Mouse (Mus musculus) liver, embryonic 14.5 days (tissue): ENCODE data around the gene Prr30. TPM values are rescaled to one million over a fixed set of nuclear protein-coding genes. Genes with fewer than 3 reads are reported as not detected.

Experiments
- ATAC-seq: fragments of 200-750 bp; cut with Nextera tagmentation; 2 replicates; pipeline ENCODE4 v1.8.0; 2017; ENCODE audit warnings: moderate number of reproducible peaks, mild to moderate bottlenecking, moderate library complexity; ENCODE audit not compliant: insufficient read depth
- DNase-seq, 3 experiments: peaks; one replicate each; pipeline ENCODE4 v3.0.0-alpha.2; 2012 to 2013; ENCODE audit warnings: low read depth in 3 of 3, low spot score in 3 of 3
- H3K27ac ChIP-seq: fragments of 300-500 bp; sonication (generic); 2 replicates; pipeline ENCODE4 v1.5.1; 2014; ENCODE audit warnings: moderate library complexity, mild to moderate bottlenecking, control low read depth, inconsistent platforms
- H3K27me3 ChIP-seq: fragments of 300-500 bp; sonication (generic); 2 replicates; pipeline ENCODE4 v1.6.1; 2014; ENCODE audit warnings: mild to moderate bottlenecking, low read length, moderate library complexity; ENCODE audit not compliant: control insufficient read depth, insufficient read depth
- H3K36me3 ChIP-seq: fragments of 300-500 bp; sonication (generic); replicated peaks from 2 replicates; pipeline ENCODE4 v1.6.1; 2014; ENCODE audit warnings: low read depth; ENCODE audit not compliant: control insufficient read depth, insufficient read depth
- H3K4me1 ChIP-seq, 2 experiments: fragments of 200-500 bp in 1 of 2; fragments of 300-500 bp in 1 of 2; sonication (generic) in 1 of 2; replicated peaks; 2 replicates each; pipeline ENCODE4 v1.6.1; 2012 to 2014; ENCODE audit warnings: antibody characterized with exemption in 1 of 2, inconsistent platforms in 1 of 2, low read length in 1 of 2; ENCODE audit not compliant: control insufficient read depth in 2 of 2, insufficient read depth in 2 of 2
- H3K4me2 ChIP-seq: fragments of 300-500 bp; sonication (generic); 2 replicates; pipeline ENCODE4 v1.6.1; 2014; ENCODE audit warnings: low read depth, mild to moderate bottlenecking, control low read depth, moderate library complexity
- H3K4me3 ChIP-seq, 2 experiments: fragments of 200-500 bp in 1 of 2; fragments of 300-500 bp in 1 of 2; sonication (generic) in 1 of 2; 2 replicates each; pipeline ENCODE4 v1.5.1; 2012 to 2014; ENCODE audit warnings: low read depth in 2 of 2, low read length in 2 of 2, mild to moderate bottlenecking in 2 of 2, control low read depth in 1 of 2, inconsistent platforms in 1 of 2, moderate library complexity in 1 of 2; ENCODE audit not compliant: insufficient read depth in 1 of 2
- H3K9ac ChIP-seq: fragments of 300-500 bp; sonication (generic); replicated peaks from 2 replicates; pipeline ENCODE4 v1.6.1; 2014; ENCODE audit warnings: mild to moderate bottlenecking, control low read depth, moderate library complexity
- H3K9me3 ChIP-seq: fragments of 300-500 bp; sonication (generic); 2 replicates; pipeline ENCODE4 v1.6.1; 2016; ENCODE audit warnings: low read length, mixed read lengths; ENCODE audit not compliant: control insufficient read depth
- CTCF ChIP-seq: IDR thresholded peaks from 2 replicates; pipeline ENCODE4 v1.5.1; 2016; ENCODE audit warnings: antibody characterized with exemption, low read depth, control low read depth
- EP300 ChIP-seq: IDR thresholded peaks from 2 replicates; pipeline ENCODE4 v1.6.1; 2016; ENCODE audit warnings: antibody characterized with exemption, low read depth
- WGBS: fragments of 180-500 bp; shearing (Covaris S2); extraction: QIAGEN DNeasy Blood & Tissue Kit; methylation state at CpG from one replicate; pipeline ENCODE4 v1.1.7; 2014; ENCODE audit not compliant: insufficient replicate concordance; 5-methylcytosine and 5-hydroxymethylcytosine counted together
- polyA plus RNA-seq, 2 experiments: library from polyadenylated mRNA; depleted of rRNA in 1 of 2; stranded (reverse) in 1 of 2; unstranded in 1 of 2; fragments of >200 nt; fragmentation: Nextera tagmentation in 1 of 2; extraction: Ambion mirVana in 1 of 2; gene quantifications; 2 replicates each; pipeline versions ENCODE4 v1.2.1 to v1.2.3; 2012 to 2014

Prr30 gene
- polyA plus RNA-seq, 2 experiments: not detected

- WGBS: 59% methylated on average over 8 of the region's 8 CpGs
Measured at GRCm38 (mm10) chr14:101222319-101222718, 22.2 kb upstream of the Prr30 start.

DNA sequence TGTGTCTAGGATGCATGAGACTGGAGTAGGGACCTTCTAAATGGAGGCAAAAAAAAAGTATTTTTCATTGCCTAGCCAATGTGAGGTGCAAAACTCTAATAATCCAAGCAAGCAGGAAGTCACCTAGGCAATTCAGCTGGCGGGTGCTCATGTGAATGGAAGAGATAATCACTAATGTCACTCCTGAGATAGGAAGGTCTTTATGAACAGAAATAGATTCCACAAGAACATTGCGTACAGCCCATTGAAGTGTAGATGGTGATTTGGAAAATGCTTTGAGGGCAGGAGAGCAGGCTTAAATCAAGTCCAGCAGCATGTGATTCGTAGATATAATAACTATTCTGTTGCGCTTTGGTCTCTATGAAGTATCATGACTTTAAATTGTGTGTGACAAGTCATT, 27.9 kb downstream of the Prr30 start:
- TF ChIP-seq EP300: no peak
- no peak for TF ChIP-seq CTCF
- no peak for DNase-seq
- H3K4me1 ChIP-seq: no peaks in the 10 kb centered on the region
- no peak overlapping the region for H3K4me2 ChIP-seq
- H3K27ac ChIP-seq: no peak overlapping the region
- 66% methylated on average over 4 of the region's 4 CpGs for WGBS
- H3K4me3 ChIP-seq: no peak overlapping the region
- no peaks in the 10 kb centered on the region for H3K36me3 ChIP-seq
- ATAC-seq: no peak
- H3K9ac ChIP-seq: no peak overlapping the region
- H3K27me3 ChIP-seq: no peaks in the 10 kb centered on the region
- H3K9me3 ChIP-seq: no peaks in the 10 kb centered on the region

More at GRCm38 (mm10) chr14:101222319-101222718, 22.2 kb upstream of the Prr30 start:
- no peak for ATAC-seq
- H3K4me3 ChIP-seq: no peak overlapping the region
- no peaks in the 10 kb centered on the region for H3K36me3 ChIP-seq
- H3K4me1 ChIP-seq: no peaks in the 10 kb centered on the region
- H3K27ac ChIP-seq: no peak overlapping the region
- no peak for TF ChIP-seq CTCF
- no peak for TF ChIP-seq EP300
- H3K27me3 ChIP-seq: no peaks in the 10 kb centered on the region
- H3K9me3 ChIP-seq: no peaks in the 10 kb centered on the region
- no peak overlapping the region for H3K4me2 ChIP-seq
- H3K9ac ChIP-seq: no peak overlapping the region
- no peak for DNase-seq
